Mouse (Mus musculus): ENCODE measurements at regions not wholly inside any gene's neighbourhood (a gene's known extent, or its start where the extent isn't known, plus 50 kb on each side); places are given as distances from the start of the nearest gene placed in this dataset.
"Not testable (repeated sequence)": the region's sequence is repeated elsewhere in the genome, so short reads cannot be mapped to it uniquely, and the experiment has no call there.

- DNase-seq (ENCODE audit: low spot score in 2 of 2) = peak; percentile 19 to 28
Measured at GRCm38 (mm10) chr8:86280093-86280721, 300.3 kb downstream of the Abcc12 start.

- no peak for DNase-seq (ENCODE audit: low spot score in 2 of 2)
Measured at GRCm38 (mm10) chr8:86275699-86276098, 304.8 kb downstream of the Abcc12 start.

- DNase-seq (ENCODE audit: low spot score in 2 of 2) = peak in 1 of 2 experiments; percentile 35
Measured at GRCm38 (mm10) chr8:86273811-86274210, 306.7 kb downstream of the Abcc12 start.

- DNase-seq (ENCODE audit: low spot score in 2 of 2) = no peak
Measured at GRCm38 (mm10) chr8:86272626-86273025, 307.9 kb downstream of the Abcc12 start.

GRCm38 (mm10) chr8:86271477-86271876 lies 309.0 kb downstream of the Abcc12 start:
- no peak for DNase-seq (ENCODE audit: low spot score in 2 of 2)

GRCm38 (mm10) chr8:86258011-86258410 lies 322.5 kb downstream of the Abcc12 start:
- no peak for DNase-seq (ENCODE audit: low spot score in 2 of 2)

GRCm38 (mm10) chr8:86255431-86255830 lies 325.1 kb downstream of the Abcc12 start:
- DNase-seq (ENCODE audit: low spot score in 2 of 2) = no peak

- no peak for DNase-seq (ENCODE audit: low spot score in 2 of 2)
Measured at GRCm38 (mm10) chr8:86254680-86255079, 325.8 kb downstream of the Abcc12 start.

GRCm38 (mm10) chr8:86252696-86253355 lies 327.7 kb downstream of the Abcc12 start:
- no peak for DNase-seq (ENCODE audit: low spot score in 2 of 2)

- DNase-seq (ENCODE audit: low spot score in 2 of 2) = no peak
Measured at GRCm38 (mm10) chr8:86234696-86235095, 345.8 kb downstream of the Abcc12 start.

- not testable (repeated sequence) for DNase-seq (ENCODE audit: low spot score in 2 of 2)
Measured at GRCm38 (mm10) chr8:86231994-86232393, 348.5 kb downstream of the Abcc12 start.

GRCm38 (mm10) chr8:86224851-86225250 lies 355.6 kb downstream of the Abcc12 start:
- no peak for DNase-seq (ENCODE audit: low spot score in 2 of 2)

GRCm38 (mm10) chr8:86222715-86223114 lies 357.8 kb downstream of the Abcc12 start:
- DNase-seq (ENCODE audit: low spot score in 2 of 2) = no peak

GRCm38 (mm10) chr8:86222228-86222627 lies 358.3 kb downstream of the Abcc12 start:
- no peak for DNase-seq (ENCODE audit: low spot score in 2 of 2)

- DNase-seq (ENCODE audit: low spot score in 2 of 2) = no peak
Measured at GRCm38 (mm10) chr8:86214399-86214798, 366.1 kb downstream of the Abcc12 start.

- DNase-seq (ENCODE audit: low spot score in 2 of 2) = no peak
Measured at GRCm38 (mm10) chr8:86212461-86212860, 368.0 kb downstream of the Abcc12 start.

GRCm38 (mm10) chr8:86208812-86209262 lies 368.1 kb downstream of the Phkb start:
- DNase-seq (ENCODE audit: low spot score in 2 of 2) = no peak

- no peak for DNase-seq (ENCODE audit: low spot score in 2 of 2)
Measured at GRCm38 (mm10) chr8:86204421-86205229, 363.9 kb downstream of the Phkb start.

GRCm38 (mm10) chr8:86203107-86203506 lies 362.3 kb downstream of the Phkb start:
- DNase-seq (ENCODE audit: low spot score in 2 of 2) = no peak

- no peak for DNase-seq (ENCODE audit: low spot score in 2 of 2)
Measured at GRCm38 (mm10) chr8:86201830-86202229, 361.1 kb downstream of the Phkb start.

GRCm38 (mm10) chr8:86192262-86192661 lies 351.5 kb downstream of the Phkb start:
- no peak for DNase-seq (ENCODE audit: low spot score in 2 of 2)

- DNase-seq (ENCODE audit: low spot score in 2 of 2) = no peak
Measured at GRCm38 (mm10) chr8:86184671-86185070, 343.9 kb downstream of the Phkb start.

- DNase-seq (ENCODE audit: low spot score in 2 of 2) = no peak
Measured at GRCm38 (mm10) chr8:86180793-86181192, 340.0 kb downstream of the Phkb start.

Measured in frontal cortex, postnatal 25 days (tissue).